Mouse (Mus musculus) testis, adult 2 months (tissue): ENCODE measurements at regions not wholly inside any gene's neighbourhood (a gene's known extent, or its start where the extent isn't known, plus 50 kb on each side); places are given as distances from the start of the nearest gene placed in this dataset.

Source experiments
- CTCF ChIP-seq: fragments of 200-500 bp; IDR thresholded peaks from 2 replicates; pipeline ENCODE4 v1.5.1; 2012; ENCODE audit warnings: low read depth, mild to moderate bottlenecking, inconsistent platforms, low read length, moderate library complexity; ENCODE audit not compliant: control insufficient read depth, insufficient read depth, insufficient replicate concordance
- POLR2A ChIP-seq: fragments of 200-500 bp; IDR thresholded peaks from 2 replicates; pipeline ENCODE4 v1.6.1; 2012; ENCODE audit warnings: low read depth, mild to moderate bottlenecking, inconsistent platforms, low read length, moderate library complexity; ENCODE audit not compliant: control insufficient read depth

- TF ChIP-seq POLR2A (no peak), CTCF (no peak)
Observed at GRCm38 (mm10) chr11:39615843-39616242, 1079.2 kb downstream of the Mat2b start.
